Mouse (Mus musculus) stomach, postnatal 0 days (tissue): ENCODE data around the gene Eml6. TPM values are rescaled to one million over a fixed set of nuclear protein-coding genes. Genes with fewer than 3 reads are reported as not detected.

Experiments used
- ATAC-seq: fragments of 200-750 bp; cut with Nextera tagmentation; 2 replicates; pipeline ENCODE4 v1.8.0; 2017; ENCODE audit not compliant: low FRiP score, low TSS enrichment
- DNase-seq: peaks from one replicate; pipeline ENCODE4 v3.0.0-alpha.2; 2016; ENCODE audit warnings: low spot score
- H3K27ac ChIP-seq: fragments of 300-500 bp; sonication (generic); replicated peaks from 2 replicates; pipeline ENCODE4 v1.5.1; 2014; ENCODE audit warnings: mild to moderate bottlenecking, control low read depth
- H3K27me3 ChIP-seq: fragments of 300-500 bp; sonication (generic); 2 replicates; pipeline ENCODE4 v1.6.1; 2014; ENCODE audit warnings: low read length; ENCODE audit not compliant: control insufficient read depth, insufficient read depth
- H3K36me3 ChIP-seq: fragments of 300-500 bp; sonication (generic); 2 replicates; pipeline ENCODE4 v1.6.1; 2014; ENCODE audit warnings: low read length, mixed read lengths; ENCODE audit not compliant: control insufficient read depth, insufficient read depth
- H3K4me1 ChIP-seq: fragments of 300-500 bp; sonication (generic); replicated peaks from 2 replicates; pipeline ENCODE4 v1.6.1; 2014; ENCODE audit warnings: antibody characterized with exemption; ENCODE audit not compliant: control insufficient read depth, insufficient read depth
- H3K4me2 ChIP-seq: fragments of 300-500 bp; sonication (generic); replicated peaks from 2 replicates; pipeline ENCODE4 v1.6.1; 2014; ENCODE audit warnings: low read depth, mild to moderate bottlenecking, control low read depth, moderate library complexity
- H3K4me3 ChIP-seq: fragments of 300-500 bp; sonication (generic); 2 replicates; pipeline ENCODE4 v1.5.1; 2014; ENCODE audit warnings: low read depth, low read length, control low read depth
- H3K9ac ChIP-seq: fragments of 300-500 bp; sonication (generic); 2 replicates; pipeline ENCODE4 v1.6.1; 2014; ENCODE audit warnings: mild to moderate bottlenecking, low read length, control low read depth, mixed read lengths
- H3K9me3 ChIP-seq: fragments of 300-500 bp; sonication (generic); 2 replicates; pipeline ENCODE4 v1.6.1; 2016; ENCODE audit warnings: low read length; ENCODE audit not compliant: control insufficient read depth
- CTCF ChIP-seq: IDR thresholded peaks from 2 replicates; pipeline ENCODE4 v1.5.1; 2016; ENCODE audit warnings: antibody characterized with exemption, low read depth, mild to moderate bottlenecking, moderate library complexity
- EP300 ChIP-seq: optimal IDR thresholded peaks from 2 replicates; pipeline ENCODE3; 2016; ENCODE audit warnings: antibody characterized with exemption
- WGBS: fragments of 180-500 bp; shearing (Covaris S2); extraction: QIAGEN DNeasy Blood & Tissue Kit; methylation state at CpG from one replicate; pipeline ENCODE4 v1.1.7; 2014; 5-methylcytosine and 5-hydroxymethylcytosine counted together
- polyA plus RNA-seq: library from polyadenylated mRNA; unstranded; fragments of >200 nt; fragmentation: Nextera tagmentation; extraction: Ambion mirVana; gene quantifications from 2 replicates; pipeline ENCODE4 v1.2.1, GENCODE M21; 2015

The Eml6 gene
- polyA plus RNA-seq, 1 experiment from 2014 or later: 0.39 TPM

DNA sequence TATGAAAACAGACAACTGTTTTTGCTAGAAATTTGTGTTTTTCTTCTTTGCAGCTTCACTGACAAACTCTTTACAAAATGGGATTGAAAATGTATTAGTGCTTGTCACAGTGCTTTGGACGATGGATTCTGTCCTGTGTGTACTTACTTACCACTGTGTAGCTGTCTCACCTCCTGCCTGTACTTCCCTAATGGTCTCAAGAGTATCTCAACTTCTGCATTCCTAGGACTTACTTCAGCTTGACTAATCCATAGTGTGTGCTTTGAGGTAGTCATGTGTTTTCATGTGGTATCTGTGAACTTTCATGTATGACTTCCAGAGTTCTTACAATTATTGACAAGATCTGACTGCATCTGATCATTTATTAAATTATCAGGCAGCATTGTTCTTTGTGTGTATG is 297.9 kb downstream of the Eml6 start:
- DNase-seq (no peak), ATAC-seq (no peak)
- no peaks in the 10 kb centered on the region for H3K9me3 ChIP-seq
- TF ChIP-seq CTCF: no peak
- TF ChIP-seq EP300: no peak
- H3K27me3 ChIP-seq: no peaks in the 10 kb centered on the region
- no peak overlapping the region for H3K4me3 ChIP-seq
- H3K36me3 ChIP-seq: no peaks in the 10 kb centered on the region
- H3K4me2 ChIP-seq: no peak overlapping the region
- 59% methylated on average over 1 of the region's 1 CpGs for WGBS
- no peaks in the 10 kb centered on the region for H3K4me1 ChIP-seq
- no peak overlapping the region for H3K9ac ChIP-seq
- no peak overlapping the region for H3K27ac ChIP-seq

DNA sequence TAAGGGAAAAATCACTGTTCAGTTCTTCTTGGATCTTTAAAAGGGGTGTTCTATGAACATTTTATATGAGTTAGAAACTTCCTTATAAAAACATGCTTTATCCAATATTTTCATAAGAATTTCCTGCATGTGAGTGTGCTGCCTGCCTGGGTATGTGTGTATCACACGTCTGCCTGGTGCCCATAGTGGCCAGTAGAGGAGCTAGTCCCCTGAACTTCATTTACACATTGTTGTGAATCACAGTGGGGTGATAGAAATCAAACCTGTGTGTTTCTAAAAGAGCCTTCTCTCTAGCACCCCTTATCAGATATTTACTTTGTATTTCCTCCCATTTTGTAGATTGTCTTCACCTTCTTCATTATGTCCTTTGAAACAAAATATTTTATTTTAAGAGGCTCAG is 300.2 kb downstream of the Eml6 start:
- Histone ChIP-seq H3K36me3 (no peaks in the 10 kb centered on the region), H3K27me3 (no peaks in the 10 kb centered on the region), H3K4me3 (no peak overlapping the region), H3K27ac (no peak overlapping the region), H3K9me3 (no peaks in the 10 kb centered on the region), H3K4me1 (no peaks in the 10 kb centered on the region), H3K9ac (no peak overlapping the region), H3K4me2 (no peak overlapping the region)
- no peak for DNase-seq
- TF ChIP-seq EP300 (no peak), CTCF (peak; percentile 39)
- ATAC-seq: no peak
- 43% methylated on average over 1 of the region's 1 CpGs for WGBS

DNA sequence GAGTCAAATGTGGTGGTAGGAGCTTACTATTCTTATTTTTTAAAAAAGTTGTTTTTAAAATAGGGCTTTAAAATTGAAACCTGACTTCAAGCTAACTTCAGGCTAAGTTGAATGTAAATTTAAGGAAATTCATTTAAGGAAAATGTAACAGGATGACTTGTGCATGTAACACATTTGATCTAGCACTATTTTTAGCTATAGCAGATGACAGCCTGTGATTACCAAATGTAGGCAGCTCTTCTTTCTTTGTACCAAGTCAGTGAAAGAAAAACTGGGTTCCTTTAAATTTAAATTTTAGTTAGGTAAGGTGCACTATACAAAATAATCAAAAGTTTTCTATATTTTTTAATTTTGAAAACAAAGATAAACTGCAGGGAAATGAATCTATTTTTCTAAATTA is 300.7 kb downstream of the Eml6 start:
- H3K4me3 ChIP-seq: no peak overlapping the region
- no peaks in the 10 kb centered on the region for H3K27me3 ChIP-seq
- no peaks in the 10 kb centered on the region for H3K9me3 ChIP-seq
- no peak overlapping the region for H3K27ac ChIP-seq
- H3K4me1 ChIP-seq: no peaks in the 10 kb centered on the region
- no peak for TF ChIP-seq CTCF
- TF ChIP-seq EP300: no peak
- ATAC-seq: no peak
- H3K36me3 ChIP-seq: no peaks in the 10 kb centered on the region
- no peak overlapping the region for H3K9ac ChIP-seq
- H3K4me2 ChIP-seq: no peak overlapping the region
- DNase-seq: no peak

GRCm38 (mm10) chr11:29724213-29724612 is 301.6 kb downstream of the Eml6 start:
- Histone ChIP-seq H3K4me1 (no peaks in the 10 kb centered on the region), H3K9ac (no peak overlapping the region), H3K36me3 (no peaks in the 10 kb centered on the region), H3K27ac (no peak overlapping the region), H3K4me3 (no peak overlapping the region), H3K9me3 (no peaks in the 10 kb centered on the region), H3K27me3 (no peaks in the 10 kb centered on the region), H3K4me2 (no peak overlapping the region)
- TF ChIP-seq CTCF: no peak
- no peak for TF ChIP-seq EP300
- DNase-seq: no peak
- WGBS: 91% methylated on average over 2 of the region's 2 CpGs
- no peak for ATAC-seq

DNA sequence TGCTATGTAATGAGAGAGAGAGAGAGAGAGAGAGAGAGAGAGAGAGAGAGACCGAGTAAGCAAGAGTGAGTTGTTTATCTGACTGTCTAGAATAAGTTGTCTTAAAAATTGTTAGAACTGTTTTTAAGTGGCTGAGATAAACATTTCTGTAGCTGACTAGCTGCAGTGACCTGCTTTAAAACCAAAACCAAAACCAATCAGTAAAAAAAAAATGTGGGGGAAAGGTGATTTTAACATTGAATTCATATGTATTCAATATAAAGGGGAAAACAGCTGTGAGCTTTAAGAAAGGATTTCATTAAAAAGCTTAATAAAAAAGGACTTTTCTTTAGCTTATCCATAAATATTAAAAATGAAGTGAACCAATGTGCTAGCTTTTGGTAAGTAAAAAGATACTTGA is 306.2 kb downstream of the Eml6 start:
- Histone ChIP-seq H3K27me3 (no peaks in the 10 kb centered on the region), H3K9me3 (no peaks in the 10 kb centered on the region), H3K27ac (no peak overlapping the region), H3K4me2 (no peak overlapping the region), H3K4me3 (no peak overlapping the region), H3K9ac (no peak overlapping the region), H3K4me1 (no peaks in the 10 kb centered on the region), H3K36me3 (no peaks in the 10 kb centered on the region)
- WGBS: 33% methylated on average over 1 of the region's 1 CpGs
- no peak for DNase-seq
- TF ChIP-seq EP300 (no peak), CTCF (no peak)
- ATAC-seq: no peak

DNA sequence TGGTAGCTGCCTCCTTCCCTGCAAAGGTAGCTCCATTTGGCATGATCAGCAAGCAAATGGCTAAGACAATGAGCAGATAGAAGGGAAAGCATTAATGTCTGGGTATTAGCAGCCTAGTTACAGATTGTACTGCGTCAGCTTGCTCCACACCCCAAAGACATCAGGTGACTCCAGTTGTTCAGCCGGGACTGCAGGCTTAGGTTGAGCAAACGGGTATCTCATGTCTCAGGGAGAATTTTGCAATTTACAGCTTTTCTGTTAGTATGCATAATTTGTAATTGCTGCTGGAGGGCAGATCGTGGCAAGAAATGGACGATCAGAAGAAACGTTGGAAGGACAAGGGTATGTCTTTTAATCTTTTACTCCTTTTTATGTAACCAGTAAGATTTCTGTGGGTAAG is 307.3 kb downstream of the Eml6 start:
- ATAC-seq: no peak
- DNase-seq: peak; percentile 31
- Histone ChIP-seq H3K4me2 (peak overlapping the region; percentile 6; the same call in 1 of the 2 replicates), H3K9me3 (no peaks in the 10 kb centered on the region), H3K27ac (no peak overlapping the region), H3K9ac (no peak overlapping the region), H3K36me3 (no peaks in the 10 kb centered on the region), H3K4me3 (no peak overlapping the region), H3K27me3 (no peaks in the 10 kb centered on the region), H3K4me1 (no peaks in the 10 kb centered on the region)
- 15% methylated on average over 6 of the region's 6 CpGs for WGBS
- no peak for TF ChIP-seq CTCF
- no peak for TF ChIP-seq EP300
